Mouse (Mus musculus) CH12.LX (cell line): ENCODE results near the gene Sptbn4.

Source experiments
- CTCF ChIP-seq, 2 experiments: IDR thresholded peaks in 1 of 2; conservative IDR thresholded peaks in 1 of 2; 2 replicates each; pipeline ENCODE4 v1.5.1; 2011 to 2012; ENCODE audit warnings: low read depth in 2 of 2, low read length in 2 of 2, improper control_type of control experiment in 1 of 2, inconsistent platforms in 1 of 2, mild to moderate bottlenecking in 1 of 2, moderate library complexity in 1 of 2
- HCFC1 ChIP-seq: IDR thresholded peaks from 2 replicates; pipeline ENCODE4 v1.6.1; 2012; ENCODE audit warnings: low read depth, mild to moderate bottlenecking, inconsistent platforms, low read length, improper control_type of control experiment
- SMC3 ChIP-seq: IDR thresholded peaks from 2 replicates; pipeline ENCODE4 v1.6.1; 2011; ENCODE audit warnings: low read depth, low read length, improper control_type of control experiment

- TF ChIP-seq CTCF (conservative IDR thresholded peaks at IDR 0.05 in 1 of 2, IDR thresholded peaks at IDR 0.05 in 1 of 2; ENCODE audit: low read depth in 2 of 2, low read length in 2 of 2) (no peak), HCFC1 (no peak), SMC3 (no peak)
These were observed 79.5 kb downstream of the Sptbn4 start for GRCm38 (mm10) chr7:27367976-27368375.
